Mouse (Mus musculus) urinary bladder, postnatal 10 days (tissue): Measurements from ENCODE around the gene Gk2.

Source experiments
- DNase-seq: peaks from one replicate; pipeline ENCODE4 v3.0.0; 2022; ENCODE audit warnings: low spot score

Gene Gk2

DNA sequence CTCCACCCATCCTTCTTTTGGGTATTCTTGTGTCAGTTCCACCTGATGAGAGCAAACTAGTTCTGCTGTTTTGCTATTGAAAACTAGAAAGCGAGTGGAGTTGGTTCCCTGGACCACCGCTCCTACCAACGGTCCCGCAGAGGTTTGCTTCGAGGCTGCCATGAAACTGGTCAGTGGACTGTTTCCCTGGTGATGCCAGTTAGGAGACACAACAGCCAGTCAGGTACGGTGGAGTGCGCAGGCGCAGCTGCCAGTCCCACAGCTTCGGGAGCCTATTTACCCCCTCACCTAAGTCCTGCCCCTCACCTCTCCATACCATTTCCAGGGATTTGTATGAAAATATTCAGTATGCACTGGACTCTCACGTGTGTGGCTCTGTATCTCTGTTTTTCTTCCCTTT lies at the start of gene Gk2:
Gk2 (minus strand) TSS at position 206 of the 400 bp plus-strand sequence.
- DNase-seq, result no peak

DNA sequence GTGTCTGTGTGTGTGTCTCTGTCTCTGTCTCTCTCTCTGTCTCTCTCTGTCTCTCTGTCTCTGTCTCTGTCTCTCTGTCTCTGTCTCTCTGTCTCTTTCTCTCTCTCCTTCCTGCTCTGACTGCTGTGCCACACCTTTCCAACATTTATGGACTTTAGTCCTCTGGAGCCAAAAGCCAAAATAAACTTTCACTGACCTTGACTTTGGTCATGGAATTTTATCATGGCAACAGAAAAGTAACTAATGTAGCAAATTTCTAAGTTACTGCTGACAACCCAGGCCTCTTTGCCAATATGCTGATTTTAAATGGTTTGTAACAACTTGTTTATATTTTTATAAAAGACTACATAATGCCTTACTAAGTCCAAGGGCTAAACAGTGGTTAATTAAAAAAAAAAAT lies 41.2 kb upstream of the Gk2 start:
- DNase-seq, result no peak

GRCm38 (mm10) chr5:97495488-97496092 lies 38.8 kb upstream of the Gk2 start:
- no peak for DNase-seq

DNA sequence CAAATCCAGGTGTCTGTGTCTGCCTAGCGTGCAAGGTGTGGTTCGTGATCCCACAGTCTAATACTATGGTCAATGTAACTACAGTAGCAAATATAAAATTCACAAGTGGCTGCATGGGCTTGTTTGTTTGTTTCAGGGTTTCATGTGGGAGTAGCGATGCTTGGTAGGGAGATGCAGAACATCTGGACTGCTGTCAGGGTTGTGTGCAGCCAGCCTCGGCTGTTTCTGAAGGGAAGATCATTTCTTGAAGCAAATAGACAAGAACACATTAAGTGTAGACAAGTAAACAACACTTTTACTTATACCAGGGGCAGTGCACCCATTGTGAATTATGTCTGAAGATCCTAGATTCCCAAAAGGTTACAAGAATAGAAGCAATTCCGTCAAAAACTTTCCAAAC lies 36.6 kb upstream of the Gk2 start:
- no peak for DNase-seq

- no peak for DNase-seq
These were observed 29.3 kb upstream of the Gk2 start for GRCm38 (mm10) chr5:97486141-97486540.

- DNase-seq, result no peak
These were observed 23.2 kb upstream of the Gk2 start for GRCm38 (mm10) chr5:97479991-97480390.

GRCm38 (mm10) chr5:97467246-97467645 lies 10.4 kb upstream of the Gk2 start:
- DNase-seq, result no peak

GRCm38 (mm10) chr5:97466430-97467158 lies 9.8 kb upstream of the Gk2 start:
- DNase-seq, result no peak

GRCm38 (mm10) chr5:97465956-97466355 lies 9.1 kb upstream of the Gk2 start:
- no peak for DNase-seq

DNA sequence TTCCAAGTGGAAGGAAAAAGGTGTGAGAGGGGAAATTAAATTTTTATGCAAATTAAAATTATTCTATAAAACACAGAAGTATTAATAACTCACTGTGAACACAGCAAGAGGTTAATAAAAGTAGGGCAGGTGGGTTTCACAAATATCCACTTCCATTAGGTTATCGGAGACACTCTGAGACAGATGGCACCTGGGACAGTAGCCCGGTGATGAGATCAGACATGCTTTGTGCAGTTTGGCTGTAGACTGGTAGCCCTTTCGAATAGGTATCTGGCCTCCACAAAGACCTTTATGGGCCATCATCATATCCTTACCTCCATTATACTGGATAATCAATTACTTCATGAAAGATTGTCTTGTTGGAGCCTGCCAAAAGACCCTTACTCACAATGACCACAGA lies 6.0 kb upstream of the Gk2 start:
- no peak for DNase-seq

DNA sequence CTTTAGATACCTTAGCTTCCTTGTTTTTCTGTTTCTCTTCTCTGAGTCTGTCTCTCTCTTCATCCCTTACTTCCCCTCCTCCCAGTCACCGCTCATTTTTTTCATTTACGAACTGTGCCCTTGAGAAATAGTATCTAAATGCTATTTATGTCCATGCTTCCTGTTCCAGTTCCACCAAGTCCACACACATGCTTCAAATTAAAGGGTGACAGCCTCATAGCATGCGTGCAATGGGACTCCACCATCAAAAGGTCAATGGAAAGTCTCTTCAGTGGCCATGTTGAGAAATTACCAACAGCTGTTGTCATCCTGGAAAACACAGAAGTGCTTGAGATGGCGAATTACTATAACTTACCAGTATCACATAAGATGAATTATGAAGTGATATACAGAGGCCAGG lies 5.4 kb downstream of the Gk2 start:
- DNase-seq, result no peak

DNA sequence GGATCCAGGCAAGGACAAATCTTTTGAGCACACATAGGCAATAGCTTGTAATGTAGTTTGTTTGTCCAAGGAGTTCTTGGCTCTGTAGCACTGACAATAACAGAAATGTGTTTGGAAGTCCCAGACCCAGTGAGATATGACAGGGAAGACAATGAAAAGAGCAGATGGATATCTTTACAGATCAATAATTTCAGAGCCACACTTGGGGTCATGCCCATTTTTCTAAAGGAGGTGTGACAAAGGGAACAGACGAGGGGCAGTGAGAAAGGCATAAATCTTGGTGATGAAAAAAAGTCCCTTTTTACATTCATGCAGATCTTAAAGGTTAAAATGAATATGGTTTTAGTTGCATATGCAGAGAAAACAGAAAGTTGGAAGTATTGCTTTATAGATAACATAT lies 12.6 kb downstream of the Gk2 start:
- DNase-seq, result no peak

DNA sequence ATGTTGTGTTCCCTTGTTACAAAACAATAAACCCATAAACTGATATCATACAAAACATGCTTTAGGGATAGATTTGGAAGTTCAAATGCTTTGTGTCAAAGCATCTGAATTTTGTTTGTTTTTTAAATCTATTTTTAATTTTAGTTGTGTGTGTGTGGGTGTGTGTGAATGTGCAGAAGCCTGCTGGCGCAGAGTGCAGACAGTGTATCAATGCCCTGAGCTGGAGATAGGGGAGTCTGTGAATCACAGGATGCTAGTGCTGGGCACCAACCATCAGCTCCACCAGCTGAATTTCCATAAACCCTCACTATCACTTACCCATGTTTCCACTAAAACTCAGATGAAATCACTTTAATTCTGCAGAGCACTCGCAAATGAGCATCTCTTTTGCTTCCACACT lies 24.3 kb downstream of the Gk2 start:
- DNase-seq, result no peak

DNA sequence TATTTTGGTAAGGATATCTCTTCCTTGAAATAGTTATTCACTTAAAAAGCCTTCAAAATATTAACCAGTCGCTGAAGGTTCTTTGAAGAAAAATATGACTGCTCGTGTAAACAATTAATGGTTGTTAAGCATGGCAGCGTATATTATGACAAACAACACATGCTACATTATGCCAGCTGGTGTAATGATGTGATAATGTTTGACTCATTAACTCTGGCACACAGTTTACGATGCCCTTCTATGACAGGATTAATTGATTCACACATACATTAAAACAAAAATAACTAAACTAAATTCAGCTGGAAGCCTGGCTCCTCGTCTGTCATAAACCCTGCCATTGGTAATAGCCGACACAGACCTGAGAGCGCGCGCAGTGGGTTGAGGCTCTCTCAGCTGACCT lies 26.8 kb downstream of the Gk2 start:
- no peak for DNase-seq

DNA sequence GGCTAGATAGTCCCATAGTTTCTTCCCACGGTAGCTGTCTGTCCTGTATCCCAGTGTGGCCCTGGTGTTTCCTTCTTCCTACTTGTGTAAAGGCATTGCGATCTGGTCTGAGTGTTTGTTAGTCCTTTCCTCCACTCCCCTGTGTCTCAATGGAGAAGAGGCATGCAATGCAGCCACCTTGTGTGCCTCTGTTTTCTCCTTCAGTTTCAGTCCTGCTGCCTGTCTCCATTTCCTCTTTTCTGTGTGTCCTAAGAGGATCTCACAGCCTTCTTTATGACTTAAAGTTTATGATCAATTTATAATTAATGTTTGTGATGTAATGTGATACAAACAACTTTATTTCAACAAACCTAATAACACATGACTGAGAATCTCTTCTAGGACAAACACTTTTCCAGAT lies 35.2 kb downstream of the Gk2 start:
- no peak for DNase-seq

DNA sequence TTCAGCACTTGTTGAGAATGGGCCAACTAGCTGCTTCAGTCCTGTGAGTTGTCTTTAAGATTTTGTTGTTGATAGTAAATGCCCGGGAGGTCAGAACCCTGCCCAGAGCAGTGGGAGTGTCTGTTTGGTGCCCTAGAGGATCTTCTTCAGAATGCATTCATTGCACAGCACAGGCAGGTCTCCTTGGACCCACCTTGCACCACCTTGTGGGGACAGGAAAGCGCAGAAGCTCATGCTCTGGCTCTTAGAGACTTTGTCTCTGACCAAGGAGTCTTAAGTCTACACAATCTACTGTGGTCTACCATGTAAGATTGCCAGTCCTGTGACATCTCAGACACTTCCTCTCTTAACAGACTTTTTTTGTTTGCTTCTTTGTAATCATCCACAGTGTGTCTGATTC lies 39.6 kb downstream of the Gk2 start:
- DNase-seq, result no peak

- no peak for DNase-seq
These were observed 41.0 kb downstream of the Gk2 start for GRCm38 (mm10) chr5:97415837-97416236.

DNA sequence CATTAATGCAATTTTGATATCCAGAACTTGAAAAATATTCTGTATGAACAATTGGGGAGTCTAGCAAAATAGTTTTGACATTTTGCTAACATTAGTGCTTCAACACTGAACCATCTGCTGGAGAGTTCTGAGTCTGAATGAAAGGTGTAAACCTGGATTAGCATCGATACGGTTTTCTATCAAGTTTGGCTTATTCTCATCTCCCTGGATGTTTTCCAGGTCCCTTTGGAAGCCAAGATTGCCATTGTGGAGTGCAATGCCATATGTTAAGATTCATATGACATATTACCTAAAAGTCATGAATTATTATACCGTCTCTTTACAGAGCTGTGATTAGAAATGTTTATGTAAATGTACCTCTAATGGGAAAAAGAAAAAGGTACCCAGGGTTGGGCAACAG lies 43.1 kb downstream of the Gk2 start:
- no peak for DNase-seq

DNA sequence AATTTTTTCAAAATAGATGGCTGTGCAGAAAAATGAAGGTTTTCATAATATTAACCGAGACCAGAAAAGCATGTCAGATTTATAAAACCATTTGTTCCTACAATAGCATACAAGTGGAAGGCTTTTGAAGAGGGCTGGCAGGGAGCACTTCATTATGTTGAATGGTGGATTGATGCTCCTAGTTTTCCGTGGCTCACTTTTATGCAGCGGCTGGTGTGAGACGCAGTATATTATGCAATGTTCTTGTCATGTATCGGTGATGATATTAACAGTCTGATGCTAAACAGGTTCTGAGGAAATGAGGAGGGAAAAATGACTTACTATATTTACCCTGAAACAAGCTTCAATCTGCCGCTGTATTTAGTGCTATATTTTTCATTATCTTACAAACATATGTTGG lies 46.6 kb downstream of the Gk2 start:
- DNase-seq, result no peak

- no peak for DNase-seq
These were observed 47.6 kb downstream of the Gk2 start for GRCm38 (mm10) chr5:97409234-97409704.
